Mouse (Mus musculus) myocyte (in vitro differentiated cells): ENCODE data around the gene Cdca3. TPM values are rescaled to one million over a fixed set of nuclear protein-coding genes. Genes with fewer than 3 reads are reported as not detected.

Experiments
- H3K27me3 ChIP-seq: one replicate; pipeline ENCODE4 v1.6.1; 2011; ENCODE audit not compliant: control insufficient read depth, insufficient read depth, insufficient read length
- H3K36me3 ChIP-seq: one replicate; pipeline ENCODE4 v1.6.1; 2011; ENCODE audit not compliant: control insufficient read depth, insufficient read depth
- H3K4me2 ChIP-seq: one replicate; pipeline ENCODE4 v1.6.1; 2011; ENCODE audit warnings: low read depth, control low read depth
- H3K4me3 ChIP-seq: one replicate; pipeline ENCODE4 v1.5.1; 2011; ENCODE audit warnings: mild to moderate bottlenecking, control low read depth, moderate library complexity
- H3K79me2 ChIP-seq: one replicate; pipeline ENCODE4 v1.6.1; 2011; ENCODE audit not compliant: control insufficient read depth, insufficient read depth
- H3ac ChIP-seq: one replicate; pipeline ENCODE4 v1.6.1; 2011; ENCODE audit not compliant: control insufficient read depth, insufficient read length
- CEBPB ChIP-seq: IDR thresholded peaks from 2 replicates; pipeline ENCODE4 v1.6.1; 2011; ENCODE audit warnings: mild to moderate bottlenecking, moderate library complexity; ENCODE audit not compliant: poor library complexity, insufficient read depth, severe bottlenecking
- E2F4 ChIP-seq: IDR thresholded peaks from one replicate; pipeline ENCODE4 v1.6.1; 2011; ENCODE audit warnings: mild to moderate bottlenecking, control low read depth, moderate library complexity; ENCODE audit not compliant: insufficient read depth
- MAX ChIP-seq: IDR thresholded peaks from one replicate; pipeline ENCODE4 v1.6.1; 2011; ENCODE audit warnings: low read depth, mild to moderate bottlenecking, control low read depth
- MYOD1 ChIP-seq, 3 experiments: IDR thresholded peaks; one replicate each; pipeline ENCODE4 v1.6.1; 2011; ENCODE audit warnings: control low read depth in 2 of 3, low read depth in 2 of 3, mild to moderate bottlenecking in 2 of 3, moderate library complexity in 1 of 3; ENCODE audit not compliant: insufficient read length in 2 of 3, control insufficient read depth in 1 of 3
- MYOG ChIP-seq, 3 experiments: IDR thresholded peaks; one replicate each; pipeline ENCODE4 v1.6.1; 2011; ENCODE audit warnings: control low read depth in 2 of 3, low read depth in 2 of 3, mild to moderate bottlenecking in 2 of 3; ENCODE audit not compliant: insufficient read length in 2 of 3, control insufficient read depth in 1 of 3, insufficient read depth in 1 of 3
- POLR2A ChIP-seq: IDR thresholded peaks from one replicate; pipeline ENCODE4 v1.6.1; 2011; ENCODE audit warnings: low read depth, mild to moderate bottlenecking, control low read depth, moderate library complexity; ENCODE audit not compliant: insufficient read length
- POLR2AphosphoS2 ChIP-seq: IDR thresholded peaks from one replicate; pipeline ENCODE4 v1.6.1; 2011; ENCODE audit warnings: low read depth, control low read depth; ENCODE audit not compliant: insufficient read length
- REST ChIP-seq: IDR thresholded peaks from one replicate; pipeline ENCODE4 v1.6.1; 2011; ENCODE audit warnings: mild to moderate bottlenecking, control low read depth, moderate library complexity; ENCODE audit not compliant: insufficient read depth, insufficient read length
- SRF ChIP-seq: IDR thresholded peaks from one replicate; pipeline ENCODE4 v1.6.1; 2011; ENCODE audit warnings: low read depth; ENCODE audit not compliant: control insufficient read depth, insufficient read length
- TCF12 ChIP-seq: IDR thresholded peaks from one replicate; pipeline ENCODE4 v1.6.1; 2011; ENCODE audit warnings: mild to moderate bottlenecking, control low read depth; ENCODE audit not compliant: poor library complexity, insufficient read depth, severe bottlenecking
- TCF3 ChIP-seq: IDR thresholded peaks from one replicate; pipeline ENCODE4 v1.6.1; 2011; ENCODE audit warnings: low read depth, control low read depth; ENCODE audit not compliant: insufficient read length
- USF1 ChIP-seq: IDR thresholded peaks from one replicate; pipeline ENCODE4 v1.6.1; 2011; ENCODE audit warnings: low read depth, mild to moderate bottlenecking, control low read depth, moderate library complexity
- polyA plus RNA-seq: library from polyadenylated mRNA; unstranded; fragments of >200 nt; fragmentation: generic; extraction: Trizol; gene quantifications from one replicate; pipeline ENCODE4 v1.2.1, GENCODE M21; 2012; ENCODE audit warnings: missing spikeins

Gene Cdca3
- polyA plus RNA-seq, 1 experiment = 28.8 TPM

GRCm38 (mm10) chr6:124805341-124806321 lies 23.7 kb upstream of the Cdca3 start:
- Histone ChIP-seq H3K79me2 (peaks cover 5% of the 10 kb centered on the region), H3K4me2 (peak overlapping the region; percentile 92), H3K27me3 (no peaks in the 10 kb centered on the region), H3K36me3 (no peaks in the 10 kb centered on the region), H3ac (peak overlapping the region; percentile 21), H3K4me3 (peak overlapping the region; percentile 9)
- no peak for TF ChIP-seq SRF
- no peak for TF ChIP-seq TCF3
- TF ChIP-seq MAX = no peak
- peak; percentile 92 for TF ChIP-seq POLR2A
- no peak for TF ChIP-seq REST
- peak in 1 of 3 experiments; percentile 62 for TF ChIP-seq MYOD1 (IDR thresholded peaks at IDR 0.05; ENCODE audit: control insufficient read depth in 1 of 3, insufficient read length in 2 of 3, low read depth in 2 of 3)
- TF ChIP-seq POLR2AphosphoS2 = peak; percentile 96
- peak in 2 of 3 experiments; percentile 42 to 67 for TF ChIP-seq MYOG (IDR thresholded peaks at IDR 0.05; ENCODE audit: control insufficient read depth in 1 of 3, insufficient read depth in 1 of 3, insufficient read length in 2 of 3, low read depth in 2 of 3)

DNA sequence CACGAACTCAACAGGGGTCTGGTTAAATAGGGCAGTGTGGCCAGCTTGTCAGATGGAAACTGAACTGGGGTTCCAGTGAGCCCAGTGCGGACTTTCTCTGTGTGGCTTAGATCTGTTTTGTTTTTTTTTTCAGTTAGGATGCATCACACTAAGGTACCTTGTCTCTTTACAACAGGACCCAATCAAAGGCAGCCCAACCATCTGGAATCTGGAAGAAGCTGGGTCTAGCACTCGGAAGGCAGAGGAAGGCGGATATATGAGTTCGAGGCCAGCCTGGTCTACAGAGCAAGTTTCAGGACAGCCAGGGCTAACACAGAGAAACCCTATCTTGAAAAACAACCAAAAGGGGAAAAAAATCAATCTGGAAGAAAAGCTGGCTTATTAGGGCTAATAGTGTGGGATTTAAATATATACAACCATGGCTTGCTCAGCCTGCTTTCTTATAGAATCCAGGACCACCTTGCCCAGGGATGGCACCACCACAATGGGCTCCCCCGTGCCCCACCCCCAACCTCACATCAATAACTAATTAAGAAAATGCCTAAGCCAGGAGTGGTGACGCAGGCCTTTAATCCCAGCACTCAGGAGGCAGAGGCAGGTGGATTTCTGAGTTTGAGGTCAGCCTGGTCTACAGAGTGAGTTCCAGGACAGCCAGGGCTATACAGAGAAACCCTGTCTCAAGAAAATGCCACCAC lies 22.8 kb upstream of the Cdca3 start:
- H3K27me3 ChIP-seq = no peaks in the 10 kb centered on the region
- TF ChIP-seq MYOG (IDR thresholded peaks at IDR 0.05; ENCODE audit: control insufficient read depth in 1 of 3, insufficient read depth in 1 of 3, insufficient read length in 2 of 3, low read depth in 2 of 3) (no peak), MAX (no peak), POLR2AphosphoS2 (no peak), MYOD1 (IDR thresholded peaks at IDR 0.05; ENCODE audit: control insufficient read depth in 1 of 3, insufficient read length in 2 of 3, low read depth in 2 of 3) (no peak), USF1 (no peak), REST (no peak), TCF12 (no peak)

DNA sequence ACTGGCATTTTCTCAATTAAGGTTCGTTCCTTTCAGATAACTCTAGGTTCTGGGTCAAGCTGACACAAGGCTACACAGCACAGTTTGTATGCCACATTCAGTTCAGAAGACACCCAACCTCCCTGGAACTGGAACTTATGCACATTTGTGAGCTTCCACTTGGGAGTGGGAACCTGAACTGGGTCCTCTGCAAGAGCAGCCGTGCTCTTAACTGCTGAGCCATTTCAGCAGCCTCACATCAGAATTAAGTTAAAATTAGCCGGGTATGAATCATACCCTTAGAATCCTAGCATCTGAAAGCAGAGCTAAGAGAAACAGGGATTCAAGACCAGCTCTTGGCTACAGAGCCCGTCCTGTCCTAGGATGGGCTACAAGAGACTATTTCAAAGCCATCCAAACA lies 22.0 kb upstream of the Cdca3 start:
- peak overlapping the region; percentile 92 for H3K4me2 ChIP-seq
- no peak overlapping the region for H3K4me3 ChIP-seq
- H3K79me2 ChIP-seq = peaks cover 14% of the 10 kb centered on the region
- TF ChIP-seq TCF12 (no peak), MAX (no peak), E2F4 (no peak), POLR2AphosphoS2 (no peak), CEBPB (no peak; the same call in 1 of the 2 replicates), MYOD1 (IDR thresholded peaks at IDR 0.05; ENCODE audit: control insufficient read depth in 1 of 3, insufficient read length in 2 of 3, low read depth in 2 of 3) (no peak), USF1 (no peak), TCF3 (no peak), POLR2A (no peak), MYOG (IDR thresholded peaks at IDR 0.05; ENCODE audit: control insufficient read depth in 1 of 3, insufficient read depth in 1 of 3, insufficient read length in 2 of 3, low read depth in 2 of 3) (no peak), REST (no peak), SRF (no peak)
- H3K27me3 ChIP-seq = no peaks in the 10 kb centered on the region
- peaks cover 6% of the 10 kb centered on the region for H3K36me3 ChIP-seq
- H3ac ChIP-seq = no peak overlapping the region

More for the DNA sequence above, 22.8 kb upstream of the Cdca3 start:
- Histone ChIP-seq H3K4me3 (peak overlapping the region; percentile 9), H3K36me3 (no peaks in the 10 kb centered on the region), H3K4me2 (peak overlapping the region; percentile 92), H3ac (no peak overlapping the region), H3K79me2 (peaks cover 9% of the 10 kb centered on the region)

DNA sequence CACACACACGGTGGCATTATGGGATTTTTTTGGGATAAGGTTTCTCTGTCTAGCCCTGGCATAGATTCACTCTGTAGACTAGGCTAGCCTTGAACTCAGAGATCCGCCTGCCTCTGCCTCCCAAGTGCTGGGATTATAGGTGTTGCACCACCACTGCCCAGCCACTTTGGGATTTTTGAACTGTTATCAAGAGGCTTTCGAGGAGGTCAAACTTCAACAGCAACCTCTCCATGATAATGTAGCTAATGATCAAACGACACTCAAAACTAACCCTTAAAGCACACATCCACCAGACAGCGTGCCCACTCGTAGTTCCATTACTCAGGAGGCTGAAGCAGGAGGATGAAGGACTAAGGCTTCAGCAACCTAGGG lies 21.4 kb upstream of the Cdca3 start:
- H3K27me3 ChIP-seq = no peaks in the 10 kb centered on the region
- TF ChIP-seq POLR2A (peak; percentile 6), MYOD1 (IDR thresholded peaks at IDR 0.05; ENCODE audit: control insufficient read depth in 1 of 3, insufficient read length in 2 of 3, low read depth in 2 of 3) (no peak), E2F4 (no peak), USF1 (no peak), REST (no peak), CEBPB (no peak), POLR2AphosphoS2 (no peak), MAX (no peak)

More for the DNA sequence above, 21.4 kb upstream of the Cdca3 start:
- peak overlapping the region; percentile 16 for H3ac ChIP-seq
- H3K4me2 ChIP-seq = peak overlapping the region; percentile 92
- peaks cover 20% of the 10 kb centered on the region for H3K79me2 ChIP-seq
- H3K4me3 ChIP-seq = peak overlapping the region; percentile 81
- peaks cover 6% of the 10 kb centered on the region for H3K36me3 ChIP-seq
